Mouse (Mus musculus) MEL (cell line): Measurements from ENCODE around the gene Slc15a2.

Experiments used
- CTCF ChIP-seq, 3 experiments: IDR thresholded peaks in 2 of 3; conservative IDR thresholded peaks in 1 of 3; 2 replicates each; pipeline ENCODE4 v1.5.1; 2011 to 2012; ENCODE audit warnings: low read length in 3 of 3, low read depth in 2 of 3, mild to moderate bottlenecking in 2 of 3, improper control_type of control experiment in 1 of 3, inconsistent platforms in 1 of 3, mixed read lengths in 1 of 3, moderate library complexity in 1 of 3; ENCODE audit not compliant: control insufficient read depth in 1 of 3, insufficient read depth in 1 of 3, poor library complexity in 1 of 3, severe bottlenecking in 1 of 3
- E2F4 ChIP-seq: IDR thresholded peaks from 2 replicates; pipeline ENCODE4 v1.6.1; 2011; ENCODE audit warnings: low read depth, low read length, improper control_type of control experiment, borderline replicate concordance
- HCFC1 ChIP-seq: IDR thresholded peaks from 2 replicates; pipeline ENCODE4 v1.6.1; 2012; ENCODE audit warnings: low read depth, mild to moderate bottlenecking, inconsistent platforms, low read length, improper control_type of control experiment, moderate library complexity
- JUND ChIP-seq: IDR thresholded peaks from 2 replicates; pipeline ENCODE4 v1.6.1; 2011; ENCODE audit warnings: low read depth, mild to moderate bottlenecking, improper control_type of control experiment, low read length
- MAX ChIP-seq: IDR thresholded peaks from 2 replicates; pipeline ENCODE4 v1.6.1; 2011; ENCODE audit warnings: low read length, improper control_type of control experiment
- MEF2A ChIP-seq: IDR thresholded peaks from 2 replicates; pipeline ENCODE4 v1.6.1; 2014; ENCODE audit warnings: low read depth, mild to moderate bottlenecking, inconsistent platforms, low read length, improper control_type of control experiment; ENCODE audit not compliant: poor library complexity, insufficient replicate concordance, severe bottlenecking; ENCODE audit errors: extremely low read depth
- MYC ChIP-seq: IDR thresholded peaks from 2 replicates; pipeline ENCODE4 v1.6.1; 2011; ENCODE audit warnings: low read depth, mild to moderate bottlenecking, low read length, improper control_type of control experiment, moderate library complexity
- NELFE ChIP-seq: IDR thresholded peaks from 2 replicates; pipeline ENCODE4 v1.6.1; 2011; ENCODE audit warnings: low read depth, low read length, improper control_type of control experiment
- POLR2A ChIP-seq, 2 experiments: IDR thresholded peaks; 2 replicates each; pipeline ENCODE4 v1.6.1; 2011 to 2012; ENCODE audit warnings: low read length in 2 of 2, mild to moderate bottlenecking in 2 of 2, control low read depth in 1 of 2, improper control_type of control experiment in 1 of 2, low read depth in 1 of 2, moderate library complexity in 1 of 2; ENCODE audit not compliant: control insufficient read depth in 1 of 2, insufficient read depth in 1 of 2, poor library complexity in 1 of 2
- UBTF ChIP-seq: IDR thresholded peaks from 2 replicates; pipeline ENCODE4 v1.6.1; 2012; ENCODE audit warnings: low read depth, mild to moderate bottlenecking, inconsistent platforms, low read length, improper control_type of control experiment, moderate library complexity, borderline replicate concordance; ENCODE audit not compliant: insufficient read depth
- USF1 ChIP-seq: IDR thresholded peaks from 2 replicates; pipeline ENCODE4 v1.6.1; 2014; ENCODE audit warnings: low read depth, mild to moderate bottlenecking, inconsistent platforms, low read length, improper control_type of control experiment, moderate library complexity
- ZMIZ1 ChIP-seq: IDR thresholded peaks from 2 replicates; pipeline ENCODE4 v1.6.1; 2012; ENCODE audit warnings: low read depth, mild to moderate bottlenecking, inconsistent platforms, low read length, improper control_type of control experiment, moderate library complexity

DNA sequence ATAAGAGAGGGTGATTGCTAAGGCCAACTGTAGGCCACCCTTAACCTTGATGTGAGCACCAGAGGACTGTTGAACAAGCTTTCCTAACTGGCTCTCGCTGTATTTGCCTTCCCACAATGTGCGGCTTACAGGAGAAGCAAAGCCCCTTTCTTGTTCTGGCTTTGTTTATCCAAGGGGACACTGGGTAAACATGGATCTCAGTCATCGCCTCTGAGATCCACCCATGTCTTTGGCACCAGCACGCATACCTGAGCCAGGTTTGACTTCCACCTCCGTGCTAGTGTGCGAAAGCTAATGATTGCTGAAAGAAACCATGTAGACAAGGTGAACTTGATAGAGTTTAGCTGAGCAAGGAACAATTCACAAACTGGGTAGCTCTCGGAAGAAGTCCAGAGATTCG lies 41.2 kb downstream of the Slc15a2 start:
- no peak for TF ChIP-seq POLR2A (IDR thresholded peaks at IDR 0.05; ENCODE audit: control insufficient read depth in 1 of 2, insufficient read depth in 1 of 2, low read depth in 1 of 2, low read length in 2 of 2, poor library complexity in 1 of 2)
- no peak for TF ChIP-seq CTCF (IDR thresholded peaks at IDR 0.05 in 2 of 3, conservative IDR thresholded peaks at IDR 0.05 in 1 of 3; ENCODE audit: control insufficient read depth in 1 of 3, insufficient read depth in 1 of 3, low read depth in 2 of 3, low read length in 3 of 3, poor library complexity in 1 of 3, severe bottlenecking in 1 of 3)
- no peak for TF ChIP-seq JUND
- TF ChIP-seq ZMIZ1 = no peak
- no peak for TF ChIP-seq MAX
- TF ChIP-seq HCFC1 = no peak
- TF ChIP-seq NELFE = no peak
- no peak for TF ChIP-seq UBTF
- no peak for TF ChIP-seq USF1
- no peak for TF ChIP-seq MEF2A
- TF ChIP-seq E2F4 = no peak
- TF ChIP-seq MYC = no peak
